Mouse (Mus musculus) CH12.LX (cell line): Measurements from ENCODE around the gene Ndufa13. TPM values are rescaled to one million over a fixed set of nuclear protein-coding genes. Genes with fewer than 3 reads are reported as not detected.
A peak's percentile ranks its signal among the peaks of the same experiment; 100 is the strongest.

Experiments
- DNase-seq: peaks from one replicate; pipeline ENCODE4 v3.0.0-alpha.2; 2013; ENCODE audit errors: extremely low read depth
- H3K27ac ChIP-seq: 2 replicates; pipeline ENCODE4 v1.5.1; 2012; ENCODE audit warnings: low read depth, mild to moderate bottlenecking, control low read depth, moderate library complexity; ENCODE audit not compliant: insufficient read depth
- H3K27me3 ChIP-seq: replicated peaks from 2 replicates; pipeline ENCODE3; 2012; ENCODE audit warnings: inconsistent platforms
- H3K36me3 ChIP-seq, 2 experiments: replicated peaks in 1 of 2; 2 replicates each; pipeline versions ENCODE3 to v1.6.1; 2012; ENCODE audit warnings: inconsistent platforms in 1 of 2, low read length in 1 of 2, mild to moderate bottlenecking in 1 of 2, mixed read lengths in 1 of 2, moderate library complexity in 1 of 2; ENCODE audit not compliant: control insufficient read depth in 1 of 2, insufficient read depth in 1 of 2
- H3K4me1 ChIP-seq, 2 experiments: 2 replicates each; pipeline ENCODE4 v1.6.1; 2012; ENCODE audit warnings: inconsistent platforms in 1 of 2, moderate library complexity in 1 of 2; ENCODE audit not compliant: insufficient read depth in 2 of 2, control insufficient read depth in 1 of 2
- H3K4me2 ChIP-seq: 2 replicates; pipeline ENCODE4 v1.6.1; 2012; ENCODE audit warnings: low read depth, mild to moderate bottlenecking, control low read depth; ENCODE audit not compliant: poor library complexity, insufficient read depth, severe bottlenecking
- H3K4me3 ChIP-seq, 3 experiments: fragments of 150-350 bp in 1 of 3; sonication (generic) in 1 of 3; replicated peaks in 1 of 3; 2 replicates each; pipeline versions ENCODE3 to v1.5.1; 2011 to 2012; ENCODE audit warnings: low read depth in 2 of 3, low read length in 2 of 3, mild to moderate bottlenecking in 2 of 3, moderate library complexity in 2 of 3, control low read depth in 1 of 3, improper control_type of control experiment in 1 of 3, inconsistent platforms in 1 of 3, mixed read lengths in 1 of 3; ENCODE audit not compliant: poor library complexity in 1 of 3
- H3K79me2 ChIP-seq: replicated peaks from 2 replicates; pipeline ENCODE4 v1.6.1; 2012; ENCODE audit warnings: mild to moderate bottlenecking, moderate library complexity; ENCODE audit not compliant: control insufficient read depth, poor library complexity, insufficient read depth, severe bottlenecking; ENCODE audit errors: extremely low read depth
- H3K9ac ChIP-seq: 2 replicates; pipeline ENCODE4 v1.6.1; 2012; ENCODE audit warnings: low read depth, mild to moderate bottlenecking, control low read depth, moderate library complexity; ENCODE audit not compliant: insufficient read depth
- H3K9me3 ChIP-seq: replicated peaks from 2 replicates; pipeline ENCODE3; 2012; ENCODE audit warnings: low read length, inconsistent platforms, mixed read lengths
- BHLHE40 ChIP-seq: IDR thresholded peaks from 2 replicates; pipeline ENCODE4 v1.6.1; 2011; ENCODE audit warnings: mild to moderate bottlenecking, low read depth, low read length, improper control_type of control experiment
- CHD1 ChIP-seq: IDR thresholded peaks from 2 replicates; pipeline ENCODE4 v1.6.1; 2012; ENCODE audit warnings: low read depth, low read length, improper control_type of control experiment, inconsistent platforms
- CHD2 ChIP-seq: IDR thresholded peaks from 2 replicates; pipeline ENCODE4 v1.6.1; 2011; ENCODE audit warnings: low read length, improper control_type of control experiment
- ELF1 ChIP-seq: IDR thresholded peaks from 2 replicates; pipeline ENCODE4 v1.6.1; 2014; ENCODE audit warnings: low read depth, mild to moderate bottlenecking, inconsistent platforms, low read length, improper control_type of control experiment
- EP300 ChIP-seq: IDR thresholded peaks from 2 replicates; pipeline ENCODE4 v1.6.1; 2011; ENCODE audit warnings: low read length, improper control_type of control experiment
- HCFC1 ChIP-seq: IDR thresholded peaks from 2 replicates; pipeline ENCODE4 v1.6.1; 2012; ENCODE audit warnings: low read depth, mild to moderate bottlenecking, inconsistent platforms, low read length, improper control_type of control experiment
- IRF4 ChIP-seq: IDR thresholded peaks from 2 replicates; pipeline ENCODE4 v1.6.1; 2014; ENCODE audit warnings: low read depth, mild to moderate bottlenecking, inconsistent platforms, low read length, improper control_type of control experiment
- JUN ChIP-seq: IDR thresholded peaks from 2 replicates; pipeline ENCODE4 v1.6.1; 2011; ENCODE audit warnings: low read depth, mild to moderate bottlenecking, low read length, improper control_type of control experiment, moderate library complexity; ENCODE audit not compliant: insufficient read depth
- JUND ChIP-seq: conservative IDR thresholded peaks from 2 replicates; pipeline ENCODE4 v1.6.1; 2011; ENCODE audit warnings: low read depth, low read length, improper control_type of control experiment
- KAT2A ChIP-seq: IDR thresholded peaks from 2 replicates; pipeline ENCODE4 v1.6.1; 2012; ENCODE audit warnings: low read length, improper control_type of control experiment, inconsistent platforms; ENCODE audit not compliant: insufficient replicate concordance
- MAFK ChIP-seq: IDR thresholded peaks from 2 replicates; pipeline ENCODE4 v1.6.1; 2011; ENCODE audit warnings: low read length, improper control_type of control experiment; ENCODE audit not compliant: insufficient replicate concordance
- MYC ChIP-seq: IDR thresholded peaks from 2 replicates; pipeline ENCODE4 v1.6.1; 2011; ENCODE audit warnings: low read depth, mild to moderate bottlenecking, improper control_type of control experiment, low read length
- NELFE ChIP-seq: IDR thresholded peaks from 2 replicates; pipeline ENCODE4 v1.6.1; 2011; ENCODE audit warnings: low read depth, low read length, improper control_type of control experiment
- NRF1 ChIP-seq: IDR thresholded peaks from 2 replicates; pipeline ENCODE4 v1.6.1; 2014; ENCODE audit warnings: low read depth, mild to moderate bottlenecking, inconsistent platforms, low read length, improper control_type of control experiment, moderate library complexity
- POLR2A ChIP-seq: IDR thresholded peaks from 2 replicates; pipeline ENCODE4 v1.6.1; 2011; ENCODE audit warnings: low read depth, mild to moderate bottlenecking, improper control_type of control experiment, low read length
- RCOR1 ChIP-seq: conservative IDR thresholded peaks from 2 replicates; pipeline ENCODE4 v1.6.1; 2012; ENCODE audit warnings: low read depth, mild to moderate bottlenecking, inconsistent platforms, low read length, improper control_type of control experiment
- SMC3 ChIP-seq: IDR thresholded peaks from 2 replicates; pipeline ENCODE4 v1.6.1; 2011; ENCODE audit warnings: low read depth, low read length, improper control_type of control experiment
- TBP ChIP-seq: conservative IDR thresholded peaks from 2 replicates; pipeline ENCODE4 v1.6.1; 2011; ENCODE audit warnings: low read depth, low read length, improper control_type of control experiment
- TCF12 ChIP-seq: IDR thresholded peaks from 2 replicates; pipeline ENCODE4 v1.6.1; 2014; ENCODE audit warnings: low read depth, mild to moderate bottlenecking, inconsistent platforms, low read length, improper control_type of control experiment
- UBTF ChIP-seq: IDR thresholded peaks from 2 replicates; pipeline ENCODE4 v1.6.1; 2012; ENCODE audit warnings: low read depth, mild to moderate bottlenecking, inconsistent platforms, low read length, improper control_type of control experiment, moderate library complexity
- USF1 ChIP-seq: IDR thresholded peaks from 2 replicates; pipeline ENCODE4 v1.6.1; 2014; ENCODE audit warnings: low read depth, mild to moderate bottlenecking, inconsistent platforms, low read length, improper control_type of control experiment
- USF2 ChIP-seq: conservative IDR thresholded peaks from 2 replicates; pipeline ENCODE4 v1.6.1; 2011; ENCODE audit warnings: low read depth, low read length, improper control_type of control experiment
- ZKSCAN1 ChIP-seq: IDR thresholded peaks from 2 replicates; pipeline ENCODE4 v1.6.1; 2012; ENCODE audit warnings: low read depth, inconsistent platforms, low read length, improper control_type of control experiment, borderline replicate concordance
- ZNF384 ChIP-seq: IDR thresholded peaks from 2 replicates; pipeline ENCODE4 v1.6.1; 2012; ENCODE audit warnings: low read depth, low read length, improper control_type of control experiment, inconsistent platforms
- dilution Hi-C: fragments of 300-500 bp; cut with MboI; formaldehyde crosslinking; loops from 2 replicates; pipeline ENCODE4 v1.14.3; 2020; ENCODE audit warnings: low sequenced_read_pairs; ENCODE audit not compliant: extremely low pct_unique_long_range_greater_than_20kb, extremely low pct_ligation_motif_present
- in situ Hi-C: fragments of 300-500 bp; cut with MboI; formaldehyde crosslinking; loops from 3 replicates; pipeline ENCODE4 v1.14.3; 2019; ENCODE audit warnings: low sequenced_read_pairs, low pct_ligation_motif_present, low pct_unique_long_range_greater_than_20kb, mixed read lengths
- polyA plus RNA-seq: library from polyadenylated mRNA; unstranded; fragments of >175 nt; gene quantifications from 2 replicates; pipeline ENCODE4 v1.2.1, GENCODE M21; 2012; ENCODE audit warnings: low read depth; ENCODE audit not compliant: insufficient read length
- total RNA-seq, 2 experiments: library from RNA; depleted of rRNA; stranded (reverse); fragments of 300-350 nt in 1 of 2; fragments of >200 nt in 1 of 2; gene quantifications; 2 replicates each; pipeline ENCODE4 v1.2.3; 2012 to 2014

Ndufa13 gene
- total and polyA plus RNA-seq, 3 experiments: 74.7 to 177 (median 90.1) TPM

DNA sequence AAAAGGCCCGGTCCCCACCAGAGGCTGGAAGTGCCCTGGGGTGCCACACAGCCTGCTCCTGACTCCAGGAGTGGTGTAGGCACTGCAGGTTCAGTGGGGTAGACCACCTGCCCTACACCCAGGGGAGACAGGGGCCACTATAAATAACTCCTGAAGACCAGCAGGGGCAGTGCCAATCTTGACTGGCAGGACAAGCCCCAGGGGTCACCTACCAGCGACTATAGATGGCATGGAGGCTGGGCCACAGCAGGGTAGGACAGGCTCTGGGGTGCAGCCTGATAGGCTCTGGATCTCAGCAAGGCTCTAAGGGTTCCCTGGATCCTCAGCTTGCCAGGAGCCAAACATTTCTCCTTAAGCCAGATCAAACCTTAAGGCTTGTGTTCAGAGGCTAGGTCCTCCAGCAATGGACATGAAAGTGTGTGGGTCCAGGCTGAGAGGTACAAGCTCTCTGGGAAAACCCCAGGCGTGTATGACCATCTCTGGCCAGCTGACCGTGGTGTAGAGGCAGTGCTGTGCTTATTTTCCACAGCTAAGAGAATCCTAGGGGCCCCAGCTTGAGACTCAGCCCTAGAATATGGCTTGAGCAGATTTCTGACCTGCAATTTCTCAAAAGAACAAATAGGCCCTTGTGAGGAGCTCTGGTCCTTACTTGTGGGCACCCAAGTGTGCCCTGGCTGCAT lies 6.4 kb downstream of the Ndufa13 start:
- H3K36me3 ChIP-seq: peaks cover 43 to 89% of the 10 kb centered on the region in 2 experiments
- dilution Hi-C loops: no loop called here
- DNase-seq: no peak
- no peak overlapping the region for H3K9ac ChIP-seq
- no peak overlapping the region for H3K4me3 ChIP-seq
- no peak overlapping the region for H3K27ac ChIP-seq
- TF ChIP-seq NRF1: peak; percentile 14; the same call in 1 of the 2 replicates
- no peak for TF ChIP-seq USF2
- TF ChIP-seq MYC: no peak
- 0 out of 2 replicates have a peak, but pooled peaks have one; percentile 25 for TF ChIP-seq POLR2A
- no peak for TF ChIP-seq EP300
- no peak for TF ChIP-seq CHD2
- peak; percentile 13; the same call in 1 of the 2 replicates for TF ChIP-seq IRF4
- TF ChIP-seq TBP: peak; percentile 96
- TF ChIP-seq TCF12: no peak
- TF ChIP-seq UBTF: peak; percentile 99
- TF ChIP-seq MAFK: no peak
- TF ChIP-seq KAT2A: no peak
- no peak for TF ChIP-seq JUN
- TF ChIP-seq, all 38 proteins: peak for 5
- Histone ChIP-seq H3K4me1 (peaks cover 18 to 52% of the 10 kb centered on the region in 2 experiments), H3K9me3 (no peaks in the 10 kb centered on the region), H3K4me2 (no peak overlapping the region; the same call in 1 of the 2 replicates), H3K27me3 (no peaks in the 10 kb centered on the region), H3K79me2 (peaks cover 47% of the 10 kb centered on the region)
- in situ Hi-C loops: no loop called here

DNA sequence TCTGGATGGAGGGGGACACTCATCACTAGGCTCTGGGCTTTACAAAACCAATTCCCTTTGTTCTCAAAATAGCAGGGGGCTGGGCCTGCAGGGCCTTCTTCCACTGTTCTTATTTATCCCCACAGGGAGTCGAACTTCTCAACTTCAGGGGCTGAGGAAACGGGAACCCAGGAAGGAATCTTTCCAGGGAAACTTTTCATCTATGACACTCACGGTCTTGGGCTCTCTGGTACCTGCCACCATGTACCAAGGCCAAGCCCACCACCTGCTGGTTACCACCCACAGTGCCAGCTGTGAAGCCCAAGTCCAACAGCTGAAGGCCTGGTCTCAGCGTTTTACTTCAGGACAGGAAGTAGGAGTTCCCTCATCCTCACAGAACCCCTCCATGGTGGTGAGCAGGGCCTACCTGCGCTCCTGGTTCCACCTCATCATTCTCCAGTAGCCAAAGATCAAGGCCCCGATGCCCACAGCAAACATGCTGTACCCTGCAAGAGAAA lies 7.5 kb downstream of the Ndufa13 start:
- H3K4me3 ChIP-seq: no peak overlapping the region
- peaks cover 43 to 93% of the 10 kb centered on the region in 2 experiments for H3K36me3 ChIP-seq
- no peak overlapping the region for H3K9ac ChIP-seq
- H3K4me1 ChIP-seq: peaks cover 16 to 45% of the 10 kb centered on the region in 2 experiments
- no peak for TF ChIP-seq JUND
- no peak for TF ChIP-seq USF1
- no peak for TF ChIP-seq NELFE
- TF ChIP-seq NRF1: no peak
- TF ChIP-seq HCFC1: no peak
- no peak for TF ChIP-seq TCF12
- no peak for TF ChIP-seq BHLHE40
- TF ChIP-seq ELF1: no peak
- no peak for TF ChIP-seq MYC
- no peak for TF ChIP-seq IRF4
- TF ChIP-seq ZKSCAN1: no peak
- no peak for TF ChIP-seq SMC3
- no peak for TF ChIP-seq TBP
- TF ChIP-seq EP300: no peak
- no peak for TF ChIP-seq ZNF384
- no peak for TF ChIP-seq RCOR1
- no peak for TF ChIP-seq CHD1
- DNase-seq: no peak
- no peaks in the 10 kb centered on the region for H3K27me3 ChIP-seq
- dilution Hi-C loops (no loop called here), in situ Hi-C loops (no loop called here)
- H3K9me3 ChIP-seq: no peaks in the 10 kb centered on the region
- no peak overlapping the region for H3K27ac ChIP-seq
- H3K79me2 ChIP-seq: peaks cover 37% of the 10 kb centered on the region
- H3K4me2 ChIP-seq: no peak overlapping the region
